Mouse (Mus musculus) gastrocnemius, postnatal 36 days (tissue): ENCODE measurements at regions not wholly inside any gene's neighbourhood (a gene's known extent, or its start where the extent isn't known, plus 50 kb on each side); places are given as distances from the start of the nearest gene placed in this dataset.

Experiments used
- DNase-seq, 2 experiments: peaks; one replicate each; pipeline ENCODE4 v3.0.0; 2022
- intact Hi-C: fragments of 180-260 bp; cut with DNase I; formaldehyde crosslinking; loops from one replicate; pipeline ENCODE4 v1.15.1; 2025

GRCm38 (mm10) chr4:125210719-125211118 lies 83.1 kb upstream of the Zc3h12a start:
- intact Hi-C loops, result no loop called here
- DNase-seq, result no peak

- DNase-seq, result no peak
- intact Hi-C loops, result no loop called here
These were observed 80.7 kb upstream of the Zc3h12a start for GRCm38 (mm10) chr4:125208136-125208915.

GRCm38 (mm10) chr4:125203521-125203920 lies 75.9 kb upstream of the Zc3h12a start:
- intact Hi-C loops, result no loop called here

GRCm38 (mm10) chr4:125201638-125202325 lies 74.1 kb upstream of the Zc3h12a start:
- intact Hi-C loops, result no loop called here
- no peak for DNase-seq

More at GRCm38 (mm10) chr4:125203521-125203920, 75.9 kb upstream of the Zc3h12a start:
- DNase-seq, result no peak

- intact Hi-C loops, result no loop called here
- DNase-seq, result no peak
These were observed 73.1 kb upstream of the Zc3h12a start for GRCm38 (mm10) chr4:125200762-125201161.

GRCm38 (mm10) chr4:125199281-125199680 lies 71.6 kb upstream of the Zc3h12a start:
- intact Hi-C loops, result no loop called here
- no peak for DNase-seq

GRCm38 (mm10) chr4:125195901-125196435 lies 68.3 kb upstream of the Zc3h12a start:
- DNase-seq, result no peak
- intact Hi-C loops, result no loop called here

- no peak for DNase-seq
- intact Hi-C loops, result no loop called here
These were observed 67.2 kb upstream of the Zc3h12a start for GRCm38 (mm10) chr4:125194722-125195380.

- intact Hi-C loops, result no loop called here
These were observed 66.7 kb upstream of the Zc3h12a start for GRCm38 (mm10) chr4:125194298-125194697.

GRCm38 (mm10) chr4:125191680-125192079 lies 64.0 kb upstream of the Zc3h12a start:
- intact Hi-C loops, result no loop called here
- no peak for DNase-seq

More at GRCm38 (mm10) chr4:125194298-125194697, 66.7 kb upstream of the Zc3h12a start:
- no peak for DNase-seq

GRCm38 (mm10) chr4:125191010-125191409 lies 63.4 kb upstream of the Zc3h12a start:
- DNase-seq, result no peak
- intact Hi-C loops, result no loop called here

- intact Hi-C loops, result no loop called here
- no peak for DNase-seq
These were observed 62.3 kb upstream of the Zc3h12a start for GRCm38 (mm10) chr4:125189971-125190370.

GRCm38 (mm10) chr4:125186246-125186645 lies 58.6 kb upstream of the Zc3h12a start:
- DNase-seq, result no peak
- intact Hi-C loops, result no loop called here

GRCm38 (mm10) chr4:125185076-125185475 lies 57.4 kb upstream of the Zc3h12a start:
- no peak for DNase-seq
- intact Hi-C loops, result no loop called here

GRCm38 (mm10) chr4:125180947-125181346 lies 53.3 kb upstream of the Zc3h12a start:
- DNase-seq, result no peak
- intact Hi-C loops, result no loop called here

- DNase-seq, result no peak
- intact Hi-C loops, result no loop called here
These were observed 50.9 kb upstream of the Zc3h12a start for GRCm38 (mm10) chr4:125178552-125178951.

GRCm38 (mm10) chr4:125177666-125178065 lies 50.0 kb upstream of the Zc3h12a start:
- intact Hi-C loops, result no loop called here
- no peak for DNase-seq
